24 mouse cellular contexts compared by ENCODE assay signal in genomic region chr10:51869409-51869808, GRCm38 (mm10).
"Had no signal": no experiment of that assay in that cellular context is flagged by ENCODE, and none has a peak within 500 bp of the region (broad histone marks: within the 10 kb centered on the region; RNA-seq: fewer than 3 reads in every experiment).

No protein-coding gene starts in this region.

- H3K9ac ChIP-seq: heart, embryonic 13.5 days; heart, embryonic 15.5 days; hindbrain, embryonic 12.5 days; hindbrain, embryonic 15.5 days; kidney, embryonic 15.5 days; limb, embryonic 15.5 days; liver, embryonic 12.5 days; liver, embryonic 14.5 days had no signal

- ATAC-seq: intestine, embryonic 16.5 days; liver, embryonic 12.5 days had no signal

- H3K27me3 ChIP-seq: heart, embryonic 13.5 days; heart, embryonic 15.5 days; hindbrain, embryonic 12.5 days; hindbrain, embryonic 15.5 days; kidney, embryonic 15.5 days; limb, embryonic 15.5 days; liver, embryonic 12.5 days had no signal

- DNase-seq: gastrocnemius, postnatal 14 days; gastrocnemius, postnatal 36 days; heart, adult 11 months; heart, adult 2 months; heart, postnatal 14 days; heart, postnatal 36 days; kidney, adult 11 months; kidney, adult 2 months; kidney, adult 9 months; kidney, postnatal 14 days; kidney, postnatal 36 days; layer of hippocampus, adult 9-11 months; left cerebral cortex, postnatal 4 days had no signal

- H3K36me3 ChIP-seq: heart, embryonic 13.5 days; heart, embryonic 15.5 days; hindbrain, embryonic 12.5 days; hindbrain, embryonic 15.5 days; kidney, embryonic 15.5 days; limb, embryonic 15.5 days; liver, embryonic 12.5 days had no signal

- H3K27ac ChIP-seq: heart, adult 2 months; heart, embryonic 13.5 days; heart, embryonic 15.5 days; hindbrain, embryonic 12.5 days; hindbrain, embryonic 15.5 days; kidney, embryonic 15.5 days; kidney, postnatal 0 days; limb, embryonic 15.5 days; liver, embryonic 12.5 days; liver, embryonic 14.5 days had no signal

- H3K4me3 ChIP-seq: heart, adult 2 months; heart, embryonic 13.5 days; heart, embryonic 15.5 days; hindbrain, embryonic 12.5 days; hindbrain, embryonic 15.5 days; kidney, embryonic 15.5 days; limb, embryonic 15.5 days; liver, embryonic 12.5 days had no signal

- H3K9me3 ChIP-seq: heart, embryonic 13.5 days; heart, embryonic 15.5 days; hindbrain, embryonic 12.5 days; hindbrain, embryonic 15.5 days; kidney, embryonic 15.5 days; limb, embryonic 15.5 days; liver, embryonic 12.5 days had no signal

- H3K4me2 ChIP-seq: heart, embryonic 11.5 days; heart, embryonic 13.5 days; heart, embryonic 15.5 days; hindbrain, embryonic 12.5 days; hindbrain, embryonic 15.5 days; kidney, embryonic 15.5 days; limb, embryonic 15.5 days; liver, embryonic 12.5 days had no signal

- H3K4me1 ChIP-seq: heart, embryonic 13.5 days; heart, embryonic 15.5 days; hindbrain, embryonic 12.5 days; hindbrain, embryonic 15.5 days; kidney, embryonic 15.5 days; limb, embryonic 15.5 days; liver, embryonic 12.5 days had no signal
